Mouse (Mus musculus) liver (tissue): Measurements from ENCODE around the gene D17Wsu92e.

Experiments
- DNase-seq: peaks from one replicate; pipeline ENCODE4 v3.0.0-alpha.2; 2020; ENCODE audit warnings: mixed read lengths

D17Wsu92e gene

GRCm38 (mm10) chr17:27821407-27822338, 1.2 kb upstream of the D17Wsu92e start:
- DNase-seq, result peak; percentile 60

GRCm38 (mm10) chr17:27819971-27820567, 379 bp downstream of the D17Wsu92e start:
- peak; percentile 65 for DNase-seq

- peak; percentile 65 for DNase-seq
Observed at GRCm38 (mm10) chr17:27819521-27819970, 902 bp downstream of the D17Wsu92e start.

- no peak for DNase-seq
Observed at GRCm38 (mm10) chr17:27819011-27819410, 1.4 kb downstream of the D17Wsu92e start.

GRCm38 (mm10) chr17:27814606-27815005, 5.8 kb downstream of the D17Wsu92e start:
- no peak for DNase-seq

GRCm38 (mm10) chr17:27811980-27812379, 8.5 kb downstream of the D17Wsu92e start:
- DNase-seq, result no peak

- DNase-seq, result no peak
Observed at GRCm38 (mm10) chr17:27810569-27811331, 9.7 kb downstream of the D17Wsu92e start.

- no peak for DNase-seq
Observed at GRCm38 (mm10) chr17:27807542-27808078, 12.8 kb downstream of the D17Wsu92e start.

GRCm38 (mm10) chr17:27804803-27805770, 15.4 kb downstream of the D17Wsu92e start:
- DNase-seq, result no peak

GRCm38 (mm10) chr17:27804156-27804690, 16.2 kb downstream of the D17Wsu92e start:
- DNase-seq, result no peak

- DNase-seq, result no peak
Observed at GRCm38 (mm10) chr17:27803752-27804151, 16.7 kb downstream of the D17Wsu92e start.

- no peak for DNase-seq
Observed at GRCm38 (mm10) chr17:27800710-27801648, 19.5 kb downstream of the D17Wsu92e start.

GRCm38 (mm10) chr17:27799771-27800584, 20.5 kb downstream of the D17Wsu92e start:
- DNase-seq, result peak; percentile 48

- peak; percentile 30 for DNase-seq
Observed at GRCm38 (mm10) chr17:27797341-27797872, 23.0 kb downstream of the D17Wsu92e start.

GRCm38 (mm10) chr17:27796780-27797179, 23.7 kb downstream of the D17Wsu92e start:
- DNase-seq, result peak; percentile 27

- DNase-seq, result no peak
Observed at GRCm38 (mm10) chr17:27793144-27793543, 27.3 kb downstream of the D17Wsu92e start.

GRCm38 (mm10) chr17:27792516-27792915, 27.9 kb downstream of the D17Wsu92e start:
- DNase-seq, result no peak

GRCm38 (mm10) chr17:27791556-27791955, 28.9 kb downstream of the D17Wsu92e start:
- no peak for DNase-seq

- no peak for DNase-seq
Observed at GRCm38 (mm10) chr17:27790976-27791375, 29.5 kb downstream of the D17Wsu92e start.
